Mouse (Mus musculus): ENCODE results near the gene Tnxb. TPM values are rescaled to one million over a fixed set of nuclear protein-coding genes. Genes with fewer than 3 reads are reported as not detected.

The Tnxb gene
- polyA plus RNA-seq, 1 experiment: not detected

DNA sequence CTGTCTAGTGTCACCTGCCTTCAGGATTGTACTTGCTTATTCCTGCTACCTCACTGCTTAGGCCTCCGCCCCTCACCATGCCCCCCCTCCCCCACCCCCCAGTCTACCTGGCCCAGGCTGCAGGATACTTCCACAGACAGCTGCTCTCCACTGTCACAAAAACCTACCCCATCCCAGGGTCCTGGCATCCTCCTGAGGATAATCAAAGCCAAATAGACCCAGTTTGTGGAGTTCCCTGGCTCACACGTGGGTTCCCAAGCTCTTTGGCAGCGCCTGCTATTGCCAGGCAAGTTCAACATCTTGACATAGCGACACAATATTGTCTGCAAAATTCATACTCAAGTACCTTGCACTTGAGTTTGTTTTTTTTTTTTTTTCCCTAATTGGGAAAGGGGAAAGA, 10.3 kb downstream of the Tnxb start:
- H3K4me1 ChIP-seq (ENCODE audit: control insufficient read depth, insufficient read depth, low read length): peaks cover 21% of the 10 kb centered on the region
- TF ChIP-seq POLR2A (IDR thresholded peaks at IDR 0.05; ENCODE audit: borderline replicate concordance, low read depth, low read length) (no peak), CTCF (IDR thresholded peaks at IDR 0.05; ENCODE audit: low read depth, low read length) (no peak)
- no peak overlapping the region for H3K4me3 ChIP-seq (ENCODE audit: insufficient read depth, low read length)
- no peak overlapping the region for H3K27ac ChIP-seq (ENCODE audit: insufficient read depth, low read depth, low read length)

DNA sequence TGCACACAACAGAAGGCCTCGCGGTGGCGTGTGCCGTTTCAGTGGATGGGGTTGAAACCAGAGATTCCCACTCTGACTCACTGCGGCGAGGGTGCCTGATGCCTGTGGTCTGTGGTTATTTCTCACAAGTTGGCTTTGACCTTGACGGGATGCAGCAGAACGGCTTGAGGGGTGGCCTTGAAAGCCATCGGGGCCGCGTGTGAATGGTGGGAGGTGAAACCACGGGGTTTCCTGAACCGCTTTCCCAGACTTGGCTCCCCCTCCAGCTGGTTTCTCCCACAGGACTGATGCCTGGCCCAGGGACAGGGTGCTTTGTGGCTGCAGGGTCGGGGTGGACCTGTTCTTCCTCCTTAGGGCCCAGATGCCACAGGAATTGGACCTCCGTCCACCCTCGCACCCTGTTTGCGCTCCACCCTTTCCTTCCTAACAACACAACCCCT, 10.8 kb downstream of the Tnxb start:
- H3K27ac ChIP-seq (ENCODE audit: insufficient read depth, low read depth, low read length): no peak overlapping the region
- TF ChIP-seq CTCF (IDR thresholded peaks at IDR 0.05; ENCODE audit: low read depth, low read length) (no peak), POLR2A (IDR thresholded peaks at IDR 0.05; ENCODE audit: borderline replicate concordance, low read depth, low read length) (no peak)

GRCm38 (mm10) chr17:34681881-34682536, 11.7 kb downstream of the Tnxb start:
- no peak for TF ChIP-seq POLR2A (IDR thresholded peaks at IDR 0.05; ENCODE audit: borderline replicate concordance, low read depth, low read length)
- no peak for TF ChIP-seq CTCF (IDR thresholded peaks at IDR 0.05; ENCODE audit: low read depth, low read length)
- peaks cover 26% of the 10 kb centered on the region for H3K4me1 ChIP-seq (ENCODE audit: control insufficient read depth, insufficient read depth, low read length)
- no peak overlapping the region for H3K27ac ChIP-seq (ENCODE audit: insufficient read depth, low read depth, low read length)
- no peak overlapping the region for H3K4me3 ChIP-seq (ENCODE audit: insufficient read depth, low read length)

More for the DNA sequence above, 10.8 kb downstream of the Tnxb start:
- H3K4me1 ChIP-seq (ENCODE audit: control insufficient read depth, insufficient read depth, low read length): peaks cover 26% of the 10 kb centered on the region
- H3K4me3 ChIP-seq (ENCODE audit: insufficient read depth, low read length): no peak overlapping the region

DNA sequence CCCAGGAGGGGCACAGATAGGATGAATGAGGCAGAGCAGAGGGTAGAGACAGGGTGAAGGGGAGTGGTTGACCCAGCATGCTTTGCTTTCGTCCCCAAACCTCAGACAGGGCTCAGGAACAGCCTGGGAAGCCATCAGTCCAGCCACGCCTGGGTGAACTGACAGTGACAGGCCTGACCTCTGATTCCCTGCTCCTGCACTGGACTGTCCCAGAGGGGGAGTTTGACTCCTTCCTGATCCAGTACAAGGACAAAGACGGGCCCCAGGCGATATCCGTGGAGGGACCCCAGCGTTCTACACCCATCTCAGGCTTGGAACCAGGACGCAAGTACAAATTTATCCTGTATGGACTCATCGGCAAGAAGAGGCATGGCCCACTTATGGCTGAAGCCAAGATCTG, 12.8 kb downstream of the Tnxb start:
- H3K27ac ChIP-seq (ENCODE audit: insufficient read depth, low read depth, low read length): no peak overlapping the region
- peaks cover 26% of the 10 kb centered on the region for H3K4me1 ChIP-seq (ENCODE audit: control insufficient read depth, insufficient read depth, low read length)
- TF ChIP-seq CTCF (IDR thresholded peaks at IDR 0.05; ENCODE audit: low read depth, low read length): no peak
- TF ChIP-seq POLR2A (IDR thresholded peaks at IDR 0.05; ENCODE audit: borderline replicate concordance, low read depth, low read length): no peak
- H3K4me3 ChIP-seq (ENCODE audit: insufficient read depth, low read length): no peak overlapping the region

GRCm38 (mm10) chr17:34683686-34684220, 13.4 kb downstream of the Tnxb start:
- Histone ChIP-seq H3K4me3 (ENCODE audit: insufficient read depth, low read length) (no peak overlapping the region), H3K4me1 (ENCODE audit: control insufficient read depth, insufficient read depth, low read length) (peaks cover 26% of the 10 kb centered on the region), H3K27ac (ENCODE audit: insufficient read depth, low read depth, low read length) (no peak overlapping the region)
- TF ChIP-seq CTCF (IDR thresholded peaks at IDR 0.05; ENCODE audit: low read depth, low read length): no peak
- no peak for TF ChIP-seq POLR2A (IDR thresholded peaks at IDR 0.05; ENCODE audit: borderline replicate concordance, low read depth, low read length)

DNA sequence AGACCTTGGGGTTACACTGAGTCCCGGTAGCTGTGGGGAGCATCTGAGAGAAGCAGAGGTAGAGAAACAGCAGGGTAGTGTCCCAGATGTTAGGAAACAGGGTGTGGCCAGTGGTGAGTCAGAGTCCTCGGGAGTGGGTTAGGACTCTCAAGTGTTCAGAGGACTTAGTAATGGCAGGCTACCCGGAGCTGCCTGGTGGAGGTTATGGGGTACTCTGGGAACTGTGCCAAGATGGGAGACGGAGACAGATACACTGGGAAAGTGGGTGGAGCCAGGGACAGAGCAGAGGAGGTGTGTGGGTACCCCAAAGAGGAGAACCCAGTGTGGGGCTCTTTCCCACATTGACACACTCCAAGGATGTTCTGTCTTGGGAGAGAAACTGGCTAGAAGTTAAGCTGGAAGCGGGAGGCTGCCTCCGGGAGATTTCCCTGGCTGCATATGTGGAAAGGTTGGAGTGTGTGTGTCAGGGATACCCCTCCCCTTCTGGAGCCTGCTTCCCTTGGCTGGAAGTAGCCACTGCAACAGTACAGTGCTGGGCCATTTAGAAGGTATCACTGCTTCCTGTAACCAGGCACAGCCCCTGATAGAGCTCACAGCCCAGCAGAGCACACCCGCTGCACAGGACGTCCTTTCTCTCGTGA, 14.0 kb downstream of the Tnxb start:
- no peak overlapping the region for H3K27ac ChIP-seq (ENCODE audit: insufficient read depth, low read depth, low read length)

GRCm38 (mm10) chr17:34685120-34686110, 15.1 kb downstream of the Tnxb start:
- TF ChIP-seq CTCF (IDR thresholded peaks at IDR 0.05; ENCODE audit: low read depth, low read length): no peak
- TF ChIP-seq POLR2A (IDR thresholded peaks at IDR 0.05; ENCODE audit: borderline replicate concordance, low read depth, low read length): no peak
- Histone ChIP-seq H3K27ac (ENCODE audit: insufficient read depth, low read depth, low read length) (no peak overlapping the region), H3K4me3 (ENCODE audit: insufficient read depth, low read length) (no peak overlapping the region), H3K4me1 (ENCODE audit: control insufficient read depth, insufficient read depth, low read length) (peaks cover 26% of the 10 kb centered on the region)

More for the DNA sequence above, 14.0 kb downstream of the Tnxb start:
- TF ChIP-seq POLR2A (IDR thresholded peaks at IDR 0.05; ENCODE audit: borderline replicate concordance, low read depth, low read length): no peak
- no peak for TF ChIP-seq CTCF (IDR thresholded peaks at IDR 0.05; ENCODE audit: low read depth, low read length)
- peaks cover 26% of the 10 kb centered on the region for H3K4me1 ChIP-seq (ENCODE audit: control insufficient read depth, insufficient read depth, low read length)
- no peak overlapping the region for H3K4me3 ChIP-seq (ENCODE audit: insufficient read depth, low read length)

- Histone ChIP-seq H3K4me3 (ENCODE audit: insufficient read depth, low read length) (no peak overlapping the region), H3K27ac (ENCODE audit: insufficient read depth, low read depth, low read length) (no peak overlapping the region), H3K4me1 (ENCODE audit: control insufficient read depth, insufficient read depth, low read length) (peaks cover 25% of the 10 kb centered on the region)
- no peak for TF ChIP-seq POLR2A (IDR thresholded peaks at IDR 0.05; ENCODE audit: borderline replicate concordance, low read depth, low read length)
- no peak for TF ChIP-seq CTCF (IDR thresholded peaks at IDR 0.05; ENCODE audit: low read depth, low read length)
Measured at GRCm38 (mm10) chr17:34688889-34689288, 18.6 kb downstream of the Tnxb start.

- no peak overlapping the region for H3K27ac ChIP-seq (ENCODE audit: insufficient read depth, low read depth, low read length)
- peaks cover 9% of the 10 kb centered on the region for H3K4me1 ChIP-seq (ENCODE audit: control insufficient read depth, insufficient read depth, low read length)
- H3K4me3 ChIP-seq (ENCODE audit: insufficient read depth, low read length): no peak overlapping the region
- no peak for TF ChIP-seq CTCF (IDR thresholded peaks at IDR 0.05; ENCODE audit: low read depth, low read length)
- no peak for TF ChIP-seq POLR2A (IDR thresholded peaks at IDR 0.05; ENCODE audit: borderline replicate concordance, low read depth, low read length)
Measured at GRCm38 (mm10) chr17:34690458-34690857, 20.1 kb downstream of the Tnxb start.
